Mouse (Mus musculus): ENCODE data around the gene Cyp4f39.
"Not testable (repeated sequence)": the region's sequence is repeated elsewhere in the genome, so short reads cannot be mapped to it uniquely, and the experiment has no call there.

Gene Cyp4f39

DNA sequence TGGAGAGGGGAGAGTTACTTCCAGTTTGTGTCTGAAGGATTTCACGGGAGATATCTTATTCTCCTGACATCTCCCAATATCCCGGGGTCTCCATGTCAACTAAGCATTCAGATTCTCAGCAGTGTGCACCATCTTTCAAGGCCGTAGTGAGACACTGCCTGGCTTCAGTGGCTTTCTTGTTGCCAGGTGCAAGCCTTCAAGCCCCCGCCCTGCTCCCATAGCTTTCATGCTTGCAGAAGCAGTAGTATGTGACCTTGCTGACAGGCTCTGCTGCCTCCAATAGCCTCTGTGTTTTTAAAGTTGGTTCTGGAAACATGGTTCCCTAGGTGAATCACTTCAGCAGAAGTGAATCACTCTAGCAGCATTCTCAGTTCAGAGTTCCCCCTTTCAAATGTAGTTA, 79.8 kb downstream of the Cyp4f39 start:
- not testable (repeated sequence) for DNase-seq

DNA sequence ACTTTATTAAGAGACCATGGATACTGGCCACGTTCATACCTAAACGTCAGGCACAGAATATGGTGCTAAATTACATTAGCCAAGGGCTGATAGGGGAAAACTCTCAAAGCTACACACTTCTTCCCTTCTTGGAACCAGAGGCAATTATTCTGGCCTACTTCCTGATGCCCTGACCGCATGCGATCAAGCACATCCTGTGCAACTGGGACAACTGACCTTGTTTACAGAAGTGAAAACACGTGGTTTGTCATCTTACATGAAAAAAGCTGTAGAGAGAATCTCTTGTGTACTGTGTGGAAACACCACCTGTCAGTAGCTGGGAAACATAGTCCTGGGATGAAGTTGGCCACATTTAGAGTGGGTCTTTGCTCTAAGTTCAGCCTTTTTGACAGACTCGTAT, 81.5 kb downstream of the Cyp4f39 start:
- DNase-seq = no peak

DNA sequence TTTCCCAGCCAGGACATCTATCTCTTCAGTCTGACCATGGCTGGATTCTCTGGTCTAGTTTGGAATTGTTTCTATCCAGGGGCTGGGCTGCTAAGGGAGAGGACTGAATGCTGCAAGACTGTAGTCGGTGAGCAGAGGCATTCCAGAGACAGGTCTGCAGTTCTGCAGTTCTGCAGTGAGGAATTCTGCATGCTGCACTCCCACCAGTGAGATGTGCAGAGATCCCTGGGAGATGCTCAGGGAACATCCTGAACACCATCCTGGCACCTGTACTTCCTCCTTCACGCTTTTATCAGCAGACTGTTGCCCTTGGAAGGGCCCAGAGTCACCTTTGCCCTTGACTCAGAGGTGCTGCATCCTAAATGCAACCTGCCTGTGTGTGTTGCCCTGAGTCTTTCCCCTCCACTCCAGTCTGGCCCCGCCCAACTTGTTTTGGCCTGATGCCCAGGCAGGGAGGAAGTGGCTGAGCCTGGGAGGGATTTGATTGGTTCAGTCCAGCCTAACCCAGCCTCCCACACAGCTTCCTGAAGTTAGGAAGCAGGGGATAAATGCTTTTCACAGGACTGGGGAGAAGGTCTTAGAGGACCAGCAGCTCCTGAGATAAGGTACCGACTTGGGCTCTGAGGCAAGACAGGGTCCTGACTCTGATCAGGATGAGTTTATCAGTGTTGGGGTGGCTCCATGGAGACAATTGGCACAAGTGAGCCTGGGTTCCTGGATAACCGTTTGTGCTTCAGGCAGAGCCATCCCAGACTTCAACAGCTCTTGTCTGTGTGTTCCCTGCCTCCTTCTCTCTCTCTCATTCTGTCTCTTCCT, 83.7 kb downstream of the Cyp4f39 start, which contains the start of gene Cyp4f16:
Cyp4f16 (plus strand) TSS at position 508 of the 816 bp plus-strand sequence.
- peak; percentile 78 for DNase-seq

DNA sequence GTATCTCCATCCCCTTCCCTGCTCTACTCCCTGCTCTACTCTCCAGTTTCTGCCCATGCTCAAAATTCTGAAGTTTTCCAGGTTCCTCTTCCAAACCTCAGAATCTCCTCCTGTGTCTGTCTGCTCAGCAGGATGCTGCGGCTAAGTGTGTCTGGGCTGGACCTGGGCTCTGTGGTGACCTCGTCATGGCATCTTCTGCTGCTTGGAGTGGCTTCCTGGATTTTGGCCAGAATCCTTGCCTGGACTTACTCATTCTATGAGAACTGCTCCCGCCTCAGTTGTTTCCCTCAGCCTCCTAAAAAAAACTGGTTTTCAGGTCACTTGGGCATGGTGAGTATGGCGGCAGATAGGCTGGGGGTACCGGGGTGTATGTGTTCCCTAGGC, 84.3 kb downstream of the Cyp4f39 start:
- DNase-seq = no peak

Data from right cerebral cortex, postnatal 14 days (tissue).